Mouse (Mus musculus): Measurements from ENCODE around the gene Hnf1a.

The Hnf1a gene

DNA sequence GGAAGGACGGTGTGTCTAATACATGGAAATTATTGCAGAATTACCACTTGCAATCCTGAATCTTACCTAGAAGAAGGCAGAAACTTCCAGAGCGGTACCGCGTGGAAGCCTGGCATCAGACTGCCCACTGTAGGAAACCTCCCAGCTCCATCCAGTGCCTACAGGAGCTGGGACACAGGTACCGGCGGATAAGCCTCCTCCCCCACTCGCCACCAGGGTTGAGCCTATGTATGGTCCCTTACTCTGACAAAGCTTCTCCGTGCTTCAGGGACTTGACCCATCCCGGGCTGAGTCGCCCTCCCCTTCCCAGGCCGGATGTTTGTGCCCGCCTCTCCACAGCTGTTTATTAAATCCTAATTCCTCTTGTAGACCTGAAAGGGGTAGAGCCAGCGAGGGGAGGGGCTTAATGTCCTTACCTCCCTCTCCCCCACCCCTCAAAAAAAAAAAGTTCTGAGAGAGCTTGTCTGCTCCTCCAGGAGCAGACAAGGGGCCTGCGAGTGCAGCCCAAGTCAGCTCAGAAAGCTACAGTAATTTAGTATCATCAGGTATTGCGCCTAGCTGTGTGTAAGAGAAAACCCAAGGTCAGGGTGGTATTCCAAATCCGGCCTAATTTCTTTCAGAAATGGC is 9.3 kb upstream of the Hnf1a start:
- in situ Hi-C loops (cut with MboI, MseI): loop anchor here in 1 of 2 experiments (5.0 kb wide), 1 partner anchor 37 kb away; no protein-coding TSS in a partner anchor

DNA sequence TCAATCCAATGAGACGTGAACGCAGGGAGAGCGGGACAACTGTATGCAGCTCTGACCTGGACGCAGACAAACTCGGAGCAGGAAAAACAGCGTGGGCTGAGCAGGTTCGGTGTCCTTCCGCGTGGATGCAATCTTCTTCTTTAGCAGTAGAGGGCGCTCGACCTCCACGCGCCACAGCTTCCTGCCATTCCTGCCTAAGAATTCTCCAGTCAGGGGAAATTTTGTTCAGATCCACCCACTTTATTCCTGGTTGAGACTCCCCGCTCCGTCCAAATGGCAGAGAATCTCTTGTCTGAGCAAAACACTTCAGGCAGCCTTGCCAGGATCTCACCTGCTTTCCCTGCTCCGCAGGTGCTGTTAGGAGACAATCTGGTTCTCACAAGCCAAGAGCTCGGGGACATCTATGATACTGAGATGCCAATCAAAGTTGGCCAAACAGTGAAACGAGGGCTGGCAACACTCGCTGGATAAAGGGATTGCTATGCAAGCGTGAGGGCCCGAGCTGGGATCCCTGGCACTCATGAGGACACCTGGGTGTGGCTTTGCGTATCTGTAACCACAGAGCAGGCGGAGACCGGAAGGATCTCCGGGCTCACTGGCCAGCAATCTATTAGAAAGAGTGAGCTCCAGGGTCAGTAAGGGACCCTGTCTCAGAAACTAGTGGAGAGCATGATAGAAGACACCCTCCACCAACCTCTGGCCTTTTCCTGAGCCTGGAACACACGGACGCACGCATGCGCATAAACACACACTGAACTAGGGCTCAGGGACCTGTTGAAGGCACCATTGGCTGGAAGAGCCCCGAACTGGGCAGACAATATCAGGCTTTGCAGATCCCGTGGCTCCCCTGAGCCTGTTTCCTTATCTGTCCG is 8.6 kb upstream of the Hnf1a start:
- in situ Hi-C loops (cut with MboI, MseI): loop anchor here (5.0 to 10.0 kb wide), 5 partner anchors 38 to 475 kb away; no protein-coding TSS in a partner anchor

DNA sequence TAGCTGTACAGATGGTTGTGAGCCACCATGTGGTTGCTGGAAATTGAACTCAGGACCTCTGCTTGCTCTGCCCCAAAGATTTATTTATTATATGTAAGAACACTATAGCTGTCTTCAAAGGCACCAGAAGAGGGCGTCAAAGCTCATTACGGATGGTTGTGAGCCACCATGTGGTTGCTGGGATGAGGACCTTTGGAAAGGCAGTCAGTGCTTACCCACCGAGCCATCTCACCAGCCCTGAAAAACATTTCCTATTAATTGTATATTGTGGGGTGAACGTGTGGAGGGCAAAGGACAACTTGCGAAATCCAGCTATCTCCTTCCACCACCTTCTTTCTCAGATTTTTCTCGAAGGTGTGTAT is 8.0 kb upstream of the Hnf1a start:
- in situ Hi-C loops (cut with MboI, MseI): loop anchor here (5.0 to 10.0 kb wide), 4 partner anchors 98 to 476 kb away; no protein-coding TSS in a partner anchor

DNA sequence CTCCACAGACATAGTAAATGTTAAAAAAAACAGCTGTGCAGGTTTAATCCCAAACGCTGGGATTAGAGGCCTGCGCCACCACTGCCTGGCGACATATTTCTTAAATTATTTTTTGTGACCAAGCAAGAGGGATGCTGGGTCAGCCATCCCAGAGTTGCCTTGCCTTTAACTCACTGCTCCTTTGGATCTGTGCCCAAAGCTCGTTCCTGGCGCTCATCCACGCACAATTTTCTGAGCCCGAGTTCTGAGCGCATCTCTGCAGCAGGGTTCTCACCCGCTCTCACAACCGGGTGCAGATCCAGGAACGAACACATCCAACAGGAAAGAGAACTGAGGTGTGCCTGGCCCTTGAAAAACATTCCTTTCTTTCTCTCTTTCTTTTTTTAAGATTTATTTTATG is 7.6 kb upstream of the Hnf1a start:
- in situ Hi-C loops (cut with MboI, MseI): loop anchor here (5.0 to 10.0 kb wide), 4 partner anchors 99 to 476 kb away; no protein-coding TSS in a partner anchor

DNA sequence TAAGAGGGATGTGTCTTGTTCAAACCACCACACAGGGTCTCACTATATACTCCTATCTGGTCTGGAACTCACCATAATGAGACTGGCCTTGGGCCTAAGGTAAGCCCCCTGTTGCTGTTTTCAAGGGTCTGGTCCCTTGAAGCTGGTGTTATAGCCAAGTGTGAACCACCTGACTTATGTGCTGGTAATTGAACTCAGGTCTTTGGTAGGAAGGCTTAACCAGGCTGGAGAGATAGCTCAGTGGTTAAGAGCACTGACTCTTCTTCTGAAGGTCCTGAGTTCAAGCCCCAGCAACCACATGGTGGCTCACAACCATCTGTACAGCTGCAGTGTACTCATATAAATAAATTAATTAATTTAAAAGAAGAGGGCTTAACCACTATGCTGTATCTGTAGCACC is 6.0 kb upstream of the Hnf1a start:
- in situ Hi-C loops (cut with MboI, MseI): loop anchor here (5.0 to 10.0 kb wide), 4 partner anchors 100 to 478 kb away; no protein-coding TSS in a partner anchor

DNA sequence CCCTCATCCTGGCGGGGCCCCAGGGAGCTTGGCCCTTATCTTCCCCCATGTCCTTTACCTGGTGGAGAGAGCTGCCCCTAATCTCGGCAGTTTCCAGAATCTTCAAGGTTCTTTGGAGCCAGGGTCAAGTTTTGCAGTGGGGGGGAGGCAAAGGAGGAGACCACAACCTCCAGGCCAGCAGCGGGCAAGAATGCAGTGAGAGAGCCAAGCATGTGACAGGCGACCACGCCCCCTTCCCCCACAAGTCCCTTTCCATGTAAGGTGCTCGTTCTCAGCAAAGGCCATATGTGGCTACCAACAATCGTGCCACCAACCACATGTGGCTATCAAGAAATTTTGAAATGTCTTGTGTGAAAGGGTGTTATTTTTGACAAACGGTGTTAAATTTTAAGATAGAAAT is 2.2 kb upstream of the Hnf1a start:
- in situ Hi-C loops (cut with MboI, MseI): loop anchor here (10.0 kb wide), 2 partner anchors 132 to 482 kb away; no protein-coding TSS in a partner anchor

DNA sequence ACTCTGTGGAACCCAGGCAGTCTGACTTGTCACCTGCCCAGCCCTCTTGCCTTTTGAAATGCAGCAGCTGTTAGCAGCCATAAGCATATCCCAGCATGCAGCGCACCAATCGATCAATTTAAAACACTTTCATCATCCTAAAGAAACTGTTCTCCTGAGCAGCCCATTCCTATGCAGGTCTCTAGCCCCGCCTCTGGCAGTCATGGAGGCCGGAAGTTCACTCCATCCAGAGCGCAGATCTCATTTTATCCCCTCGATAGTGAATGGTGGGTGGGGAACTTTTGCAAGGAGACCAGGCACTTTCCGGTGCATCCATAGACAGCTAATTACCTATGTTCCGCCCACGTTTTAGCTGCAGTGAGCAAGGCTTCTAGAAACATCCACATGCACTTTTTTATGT is 1.3 kb upstream of the Hnf1a start:
- in situ Hi-C loops (cut with MboI, MseI): loop anchor here (10.0 kb wide), 2 partner anchors 133 to 483 kb away; no protein-coding TSS in a partner anchor

DNA sequence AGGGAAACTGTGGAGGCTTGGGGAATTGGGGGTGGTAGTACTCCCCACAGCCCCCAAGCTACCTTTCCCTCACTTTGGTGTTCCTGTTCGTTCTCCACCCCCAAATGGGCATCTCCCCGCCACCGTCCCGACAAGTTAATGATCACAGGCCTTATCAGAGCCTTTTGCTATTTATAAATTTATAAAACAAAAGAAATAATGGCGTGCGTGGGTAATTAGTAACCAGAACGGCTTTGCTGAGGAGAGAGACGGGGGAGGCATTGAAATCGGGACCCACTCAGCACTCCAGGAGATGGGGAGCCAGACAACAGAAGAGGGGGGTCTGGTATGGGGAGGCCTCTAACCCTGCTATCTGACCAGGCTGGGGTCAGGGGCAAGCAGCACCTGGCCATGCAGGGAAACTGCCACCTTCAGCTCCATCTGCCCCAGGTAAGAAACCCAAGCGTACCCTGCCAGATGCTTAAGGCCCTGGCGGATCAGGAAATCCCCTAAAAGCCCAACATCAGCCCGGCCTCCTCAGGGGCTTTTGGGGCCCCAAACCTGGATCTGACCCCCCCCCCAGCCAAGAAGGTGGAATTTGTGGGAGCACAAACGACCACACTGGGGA is 1.2 kb downstream of the Hnf1a start:
- in situ Hi-C loops (cut with MboI, MseI): loop anchor here (10.0 kb wide), 3 partner anchors 135 to 485 kb away; no protein-coding TSS in a partner anchor

DNA sequence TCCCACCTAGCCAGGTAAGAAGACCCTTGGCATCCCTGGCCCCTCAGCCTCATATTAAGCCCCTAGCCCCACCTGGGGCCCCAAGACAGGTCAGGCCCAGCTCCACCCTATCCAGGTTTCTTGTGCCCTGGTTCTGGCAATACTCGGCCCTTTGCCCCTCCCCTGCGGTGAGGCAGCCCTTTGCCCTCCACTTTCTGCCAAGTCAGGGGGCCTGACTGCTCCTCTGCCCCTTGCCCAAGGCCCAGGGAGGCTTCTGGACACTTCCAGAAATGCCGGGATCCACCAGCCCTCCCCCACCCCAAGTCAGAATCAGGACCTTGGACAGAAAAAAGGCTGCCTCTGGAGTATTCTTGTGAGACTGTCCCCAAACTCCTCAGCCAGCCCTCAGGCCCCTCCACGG is 1.8 kb downstream of the Hnf1a start:
- in situ Hi-C loops (cut with MboI, MseI): loop anchor here in 1 of 2 experiments (10.0 kb wide), 1 partner anchor 466 kb away; no protein-coding TSS in a partner anchor

DNA sequence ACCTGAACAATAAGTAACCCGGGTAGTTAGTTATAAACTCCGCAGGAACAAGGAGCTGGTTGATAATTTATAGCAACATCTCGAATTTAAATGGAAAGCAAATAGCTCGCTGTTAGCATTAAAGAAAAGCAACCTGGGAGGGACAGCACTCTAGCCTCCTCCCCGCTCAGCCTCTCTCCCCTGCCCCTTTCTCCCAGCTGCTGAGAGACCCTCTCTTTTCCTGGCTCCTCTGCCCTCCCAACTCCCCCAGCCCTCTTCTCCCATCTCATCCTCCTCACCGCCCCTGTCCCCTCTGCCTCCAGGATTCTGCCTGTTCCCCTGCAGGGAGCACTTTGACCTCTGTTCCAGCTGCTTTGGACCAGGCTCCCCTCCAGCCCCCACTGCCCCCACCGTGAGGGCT is 2.2 kb downstream of the Hnf1a start:
- in situ Hi-C loops (cut with MboI, MseI): loop anchor here in 1 of 2 experiments (10.0 kb wide), 1 partner anchor 466 kb away; no protein-coding TSS in a partner anchor

DNA sequence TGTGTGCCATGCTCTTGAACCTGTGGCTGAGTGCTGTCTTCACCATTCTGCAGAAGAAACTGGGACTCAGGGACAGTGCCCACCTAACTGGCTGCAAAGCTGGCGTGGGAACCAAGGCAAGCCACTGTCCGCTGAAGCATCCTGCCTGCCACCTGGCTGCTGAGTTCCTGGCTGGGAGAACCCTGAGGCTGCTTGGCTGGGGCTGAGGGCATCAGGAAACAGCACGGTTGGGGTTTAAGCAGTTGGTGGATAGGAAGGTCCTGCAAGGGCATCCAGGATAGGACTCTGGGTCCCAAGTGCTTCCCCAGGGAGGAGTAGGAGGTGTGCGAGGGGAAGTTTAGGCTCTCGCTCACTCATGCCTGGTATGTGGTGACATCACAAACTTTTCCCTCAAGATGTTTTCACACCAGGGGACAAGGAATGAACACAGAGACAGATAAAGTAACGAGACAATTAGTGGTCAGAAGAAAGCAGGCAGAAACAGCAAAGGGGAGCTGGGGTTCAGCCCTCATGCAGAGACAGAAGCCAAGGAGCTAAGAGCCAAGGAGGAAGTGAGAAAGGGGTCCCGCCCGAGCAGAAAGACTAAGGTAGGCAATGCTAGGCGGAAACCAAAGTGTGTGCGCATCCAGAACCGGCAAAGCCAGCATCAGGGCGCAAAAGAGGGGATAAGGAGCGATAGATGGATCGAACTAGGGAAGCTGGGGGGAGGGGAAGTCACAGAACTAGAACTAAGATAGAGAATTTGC is 3.2 kb downstream of the Hnf1a start:
- in situ Hi-C loops (cut with MboI, MseI): loop anchor here in 1 of 2 experiments (10.0 kb wide), 1 partner anchor 467 kb away; no protein-coding TSS in a partner anchor

DNA sequence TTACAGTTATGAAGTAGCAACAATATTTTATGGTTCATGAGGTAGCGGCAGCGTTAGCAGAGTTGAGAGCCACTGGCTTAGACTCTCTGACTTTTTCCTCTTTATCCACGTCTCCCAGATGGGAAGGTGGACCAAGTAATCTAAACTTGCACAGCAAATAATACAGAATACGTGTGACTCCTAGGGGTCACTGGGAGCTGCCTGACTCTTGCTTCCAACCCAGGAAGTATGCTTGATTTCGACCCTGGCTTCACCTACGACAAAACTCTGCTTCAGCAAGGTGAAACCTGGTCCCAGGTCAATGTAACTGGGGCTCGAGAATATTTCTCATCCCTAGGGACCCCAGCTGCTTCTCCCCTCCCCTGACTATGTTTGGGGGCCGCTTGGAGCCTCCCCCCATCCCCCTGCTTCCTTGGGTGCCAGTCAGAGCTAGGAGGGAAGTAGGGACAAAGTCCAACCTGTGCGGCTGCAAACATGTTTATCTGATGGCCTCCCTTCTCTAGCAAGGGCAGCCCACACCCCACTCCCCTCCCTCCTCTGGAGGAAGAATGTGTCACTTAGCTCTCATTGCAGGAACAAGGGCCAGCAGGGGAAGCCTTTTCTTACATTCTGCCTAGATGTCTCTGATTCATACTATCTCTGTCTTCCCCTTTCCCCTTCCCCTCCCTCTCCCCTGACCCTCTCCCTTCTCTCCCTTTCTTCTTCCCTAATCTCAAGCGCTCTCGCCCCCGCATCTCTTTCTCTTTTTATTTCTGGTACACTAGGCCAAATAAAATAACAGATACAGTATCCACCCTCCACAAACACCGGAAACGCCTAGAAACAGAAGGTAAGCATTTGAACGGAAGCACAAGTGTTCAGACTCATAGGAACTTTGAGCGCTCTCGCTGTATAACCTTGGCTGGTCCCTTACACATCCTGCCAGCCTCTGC is 5.7 kb downstream of the Hnf1a start:
- in situ Hi-C loops (cut with MboI, MseI): loop anchor here in 1 of 2 experiments (10.0 kb wide), 1 partner anchor 470 kb away; no protein-coding TSS in a partner anchor

DNA sequence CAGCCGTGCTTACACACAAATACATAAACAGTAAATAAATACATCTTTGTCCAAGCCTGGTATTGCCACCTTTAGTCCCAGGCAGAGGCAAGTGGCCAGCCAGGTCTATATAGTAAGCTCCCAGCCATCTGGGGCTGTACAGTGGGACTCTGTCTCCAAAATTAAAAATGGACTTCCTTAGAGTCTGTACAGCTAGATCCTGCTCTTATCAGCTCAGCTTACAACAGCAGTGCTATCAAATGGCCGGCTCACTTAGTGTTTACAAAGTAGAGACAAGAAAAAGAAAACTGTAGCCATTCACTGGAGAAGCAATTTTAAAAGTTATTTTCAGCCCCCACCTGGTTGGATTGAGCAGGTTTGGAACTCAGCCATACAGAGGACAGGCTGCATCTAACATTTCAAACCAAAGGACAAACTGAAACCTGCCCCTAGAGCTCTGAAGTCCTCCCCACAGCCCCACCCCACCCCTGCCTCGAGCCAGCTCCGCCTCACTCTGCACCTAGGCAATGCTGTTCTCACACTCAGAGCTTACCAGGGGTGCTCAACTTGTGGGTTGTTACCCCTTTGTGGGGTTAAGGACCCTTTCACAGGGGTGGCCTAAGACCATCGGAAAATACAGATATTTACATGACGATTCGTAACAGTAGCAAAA is 6.5 kb downstream of the Hnf1a start:
- in situ Hi-C loops (cut with MboI, MseI): loop anchor here in 1 of 2 experiments (10.0 kb wide), 1 partner anchor 470 kb away; no protein-coding TSS in a partner anchor

DNA sequence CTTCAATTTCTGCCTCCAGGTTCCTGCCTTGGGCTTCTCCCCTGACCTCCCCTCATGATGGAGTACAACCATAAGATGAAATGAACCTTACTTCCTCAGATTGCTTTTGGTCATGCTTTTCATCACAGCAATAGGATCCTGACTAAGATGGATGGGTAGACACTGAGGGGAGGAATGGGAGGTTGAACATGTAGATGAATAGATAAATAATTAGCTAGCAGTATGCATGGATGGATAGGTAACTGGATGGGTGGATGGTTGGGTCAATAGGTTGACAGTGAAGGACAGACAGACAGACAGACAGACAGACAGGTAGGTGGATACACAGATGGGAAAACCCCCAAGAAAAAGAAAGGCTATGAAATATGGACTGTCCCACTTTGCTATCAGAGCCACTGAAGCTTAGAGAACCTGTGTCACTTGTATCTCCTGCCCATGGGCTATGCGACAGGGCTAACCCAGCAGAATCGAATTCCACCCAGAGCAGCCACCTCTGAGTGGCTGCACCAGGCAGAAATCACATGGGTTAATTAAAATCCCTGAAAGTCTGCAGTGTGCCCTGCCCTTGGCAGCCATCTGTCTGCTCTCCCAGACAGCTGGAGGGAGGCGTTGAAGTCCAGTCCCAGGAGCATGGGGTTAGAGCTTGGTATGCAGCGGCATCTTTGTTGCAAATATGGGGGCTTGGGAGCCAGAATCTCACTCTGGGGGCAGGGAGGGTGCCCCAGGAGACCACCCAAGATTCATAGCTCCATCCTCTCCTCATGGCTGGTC is 9.1 kb downstream of the Hnf1a start:
- in situ Hi-C loops (cut with MboI, MseI): loop anchor here in 1 of 2 experiments (10.0 kb wide), 1 partner anchor 473 kb away; no protein-coding TSS in a partner anchor

DNA sequence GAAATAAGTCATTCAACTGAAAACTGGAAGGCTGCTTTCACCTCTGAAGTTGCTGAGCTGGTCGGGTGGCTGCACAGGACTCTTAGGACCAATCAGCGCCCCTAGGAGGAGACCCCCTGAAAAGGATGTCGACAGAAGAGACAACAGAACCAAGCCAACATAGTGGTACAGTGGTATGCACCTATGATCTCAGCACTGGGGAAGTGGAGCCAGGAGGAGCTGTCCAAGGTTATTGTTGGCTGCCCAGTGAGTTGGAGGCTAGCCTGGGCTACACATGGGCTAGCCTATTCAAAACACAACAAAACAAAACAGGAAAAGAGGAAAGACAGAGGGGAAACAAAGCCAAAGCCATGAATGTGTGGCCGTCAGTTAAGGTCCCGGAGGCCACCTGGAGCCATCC is 12.8 kb downstream of the Hnf1a start:
- in situ Hi-C loops (cut with MboI, MseI): no loop called here

DNA sequence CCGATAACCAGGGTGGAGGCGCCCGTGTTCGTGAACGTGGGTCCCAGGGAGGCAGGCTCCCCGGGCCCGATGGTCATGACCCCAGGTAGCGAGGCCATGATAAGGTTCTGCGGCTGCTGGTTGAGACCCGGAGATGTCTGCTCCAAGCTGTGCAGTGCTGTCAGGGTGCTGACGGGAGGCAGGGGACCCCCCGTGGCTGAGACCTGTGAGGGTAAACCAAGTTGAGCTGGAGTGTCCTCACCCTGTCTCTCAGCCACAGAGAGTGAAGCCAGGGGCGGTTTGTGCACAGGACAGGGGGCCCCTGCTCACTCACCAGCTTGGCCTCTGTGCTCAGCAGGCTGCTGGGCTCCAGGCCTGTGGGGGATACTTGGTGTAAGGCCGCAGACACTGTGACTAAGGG is 17.6 kb downstream of the Hnf1a start:
- in situ Hi-C loops (cut with MboI, MseI): no loop called here

DNA sequence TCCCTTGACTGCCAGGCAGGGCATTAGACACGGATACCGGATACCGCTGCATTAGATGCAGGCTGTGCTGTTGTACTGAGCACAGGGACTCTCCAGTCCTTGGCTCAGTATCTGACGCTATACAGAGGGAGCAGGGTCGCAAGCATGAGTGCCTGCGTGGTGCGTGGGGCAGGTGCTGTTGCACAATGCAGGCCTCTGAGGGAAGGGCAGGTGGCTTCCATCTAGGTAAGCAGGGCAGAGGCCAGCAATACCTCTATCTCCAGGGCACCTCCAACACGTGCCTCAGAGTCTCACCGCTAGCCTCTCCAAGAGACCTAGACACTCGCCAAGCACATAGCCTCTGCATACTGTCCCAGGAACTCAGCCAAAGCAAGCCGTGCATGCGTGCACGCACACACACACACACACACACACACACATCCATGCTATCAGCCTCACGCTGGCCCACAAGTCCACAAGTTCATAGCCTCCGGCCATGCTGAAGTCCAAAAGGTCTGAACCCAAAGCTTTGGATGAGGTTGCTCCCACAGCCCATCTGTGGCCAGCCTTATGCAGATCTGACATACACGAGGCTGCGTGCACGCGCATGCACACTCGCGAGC is 19.5 kb downstream of the Hnf1a start:
- in situ Hi-C loops (cut with MboI, MseI): no loop called here

DNA sequence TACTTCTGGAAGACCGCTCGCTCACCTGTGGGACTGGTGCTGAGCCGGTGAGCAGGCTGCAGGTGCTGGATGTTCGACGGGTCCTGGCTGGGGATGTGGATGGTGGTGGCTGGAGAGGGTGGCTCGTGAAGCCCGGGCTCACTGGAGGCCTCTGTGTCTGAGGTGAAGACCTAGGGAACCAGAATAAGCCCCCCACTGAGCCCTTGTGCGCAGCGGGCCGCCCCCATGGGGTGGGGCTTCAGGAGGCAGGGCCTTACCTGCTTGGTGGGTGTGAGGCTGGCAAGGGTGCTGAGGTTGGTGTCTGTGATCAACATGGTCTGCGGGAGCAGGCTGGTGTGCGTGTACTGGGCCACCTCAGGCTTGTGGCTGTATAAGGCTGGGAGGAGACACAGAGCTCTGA is 20.2 kb downstream of the Hnf1a start:
- in situ Hi-C loops (cut with MboI, MseI): no loop called here
